Mouse (Mus musculus): ENCODE measurements around the gene Olfr957.

Olfr957 gene

GRCm38 (mm10) chr9:39515531-39515930 is at the start of gene Olfr957:
TSS of gene Olfr957 (minus strand) at chr9:39515809.
- DNase-seq (ENCODE audit: low read depth, low spot score), result no peak

GRCm38 (mm10) chr9:39558349-39558647 is 42.7 kb upstream of the Olfr957 start:
- DNase-seq (ENCODE audit: low read depth, low spot score), result no peak

GRCm38 (mm10) chr9:39557529-39558348 is 42.1 kb upstream of the Olfr957 start:
- no peak for DNase-seq (ENCODE audit: low read depth, low spot score)

- no peak for DNase-seq (ENCODE audit: low read depth, low spot score)
These were observed 38.3 kb upstream of the Olfr957 start, which contains the start of gene Olfr958 for GRCm38 (mm10) chr9:39553946-39554345. TSS of gene Olfr958 (minus strand) at chr9:39554054.

- DNase-seq (ENCODE audit: low read depth, low spot score), result no peak
These were observed 35.2 kb upstream of the Olfr957 start for GRCm38 (mm10) chr9:39550806-39551205.

- no peak for DNase-seq (ENCODE audit: low read depth, low spot score)
These were observed 8.1 kb upstream of the Olfr957 start for GRCm38 (mm10) chr9:39523616-39524285.

GRCm38 (mm10) chr9:39518595-39518994 is 3.0 kb upstream of the Olfr957 start:
- DNase-seq (ENCODE audit: low read depth, low spot score), result no peak

GRCm38 (mm10) chr9:39509412-39509811 is 6.2 kb downstream of the Olfr957 start:
- no peak for DNase-seq (ENCODE audit: low read depth, low spot score)

- DNase-seq (ENCODE audit: low read depth, low spot score), result peak; percentile 3
These were observed 6.6 kb downstream of the Olfr957 start for GRCm38 (mm10) chr9:39508998-39509397.

- no peak for DNase-seq (ENCODE audit: low read depth, low spot score)
These were observed 21.7 kb downstream of the Olfr957 start, which contains the start of gene Olfr44 for GRCm38 (mm10) chr9:39493895-39494294. TSS of gene Olfr44 (minus strand) at chr9:39493995.

GRCm38 (mm10) chr9:39471844-39472243 is 43.8 kb downstream of the Olfr957 start, which contains the start of gene Olfr955:
TSS of gene Olfr955 (minus strand) at chr9:39471944.
- no peak for DNase-seq (ENCODE audit: low read depth, low spot score)
